Mouse (Mus musculus) erythroid progenitor cell, adult 5-6 weeks (primary cell): Measurements from ENCODE around the gene Entpd8. TPM values are rescaled to one million over a fixed set of nuclear protein-coding genes. Genes with fewer than 3 reads are reported as not detected.
A peak's percentile ranks its signal among the peaks of the same experiment; 100 is the strongest.

Experiments
- ATAC-seq: replicated peaks from 2 replicates; pipeline ENCODE4 v1.8.0; 2016; ENCODE audit warnings: moderate number of reproducible peaks, mild to moderate bottlenecking, moderate TSS enrichment, inconsistent platforms; ENCODE audit not compliant: poor library complexity, low FRiP score, severe bottlenecking
- total RNA-seq, 2 experiments: library from RNA; stranded (forward) in 1 of 2; stranded (reverse) in 1 of 2; fragments of 150-400 nt in 1 of 2; fragments of 186-747, 209-891 nt in 1 of 2; gene quantifications; 2 replicates each; pipeline versions ENCODE4 v1.2.3 to v1.2.4; 2015 to 2017; ENCODE audit warnings: low replicate concordance in 2 of 2

Entpd8 gene
- total RNA-seq, 2 experiments from 2014 or later, result not detected

- ATAC-seq, result no peak
These were observed 8.5 kb downstream of the Entpd8 start for GRCm38 (mm10) chr2:25088636-25089035.

DNA sequence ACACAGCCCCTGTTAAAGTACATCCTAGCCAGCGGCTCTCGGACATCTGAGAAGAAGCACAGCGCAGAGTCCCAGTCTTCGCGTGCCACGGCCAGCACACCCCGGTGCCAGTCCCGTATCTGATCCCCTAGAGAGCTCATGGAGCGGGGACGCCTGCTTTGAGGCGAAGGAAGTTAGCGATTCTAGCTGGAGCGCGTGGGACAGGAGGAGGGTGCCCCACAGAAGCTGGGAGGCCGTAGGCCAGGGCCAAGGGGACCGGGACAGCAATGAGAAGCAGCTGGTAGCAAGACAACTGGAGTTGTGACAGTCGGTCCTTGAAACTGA lies 14.6 kb downstream of the Entpd8 start:
- no peak for ATAC-seq

DNA sequence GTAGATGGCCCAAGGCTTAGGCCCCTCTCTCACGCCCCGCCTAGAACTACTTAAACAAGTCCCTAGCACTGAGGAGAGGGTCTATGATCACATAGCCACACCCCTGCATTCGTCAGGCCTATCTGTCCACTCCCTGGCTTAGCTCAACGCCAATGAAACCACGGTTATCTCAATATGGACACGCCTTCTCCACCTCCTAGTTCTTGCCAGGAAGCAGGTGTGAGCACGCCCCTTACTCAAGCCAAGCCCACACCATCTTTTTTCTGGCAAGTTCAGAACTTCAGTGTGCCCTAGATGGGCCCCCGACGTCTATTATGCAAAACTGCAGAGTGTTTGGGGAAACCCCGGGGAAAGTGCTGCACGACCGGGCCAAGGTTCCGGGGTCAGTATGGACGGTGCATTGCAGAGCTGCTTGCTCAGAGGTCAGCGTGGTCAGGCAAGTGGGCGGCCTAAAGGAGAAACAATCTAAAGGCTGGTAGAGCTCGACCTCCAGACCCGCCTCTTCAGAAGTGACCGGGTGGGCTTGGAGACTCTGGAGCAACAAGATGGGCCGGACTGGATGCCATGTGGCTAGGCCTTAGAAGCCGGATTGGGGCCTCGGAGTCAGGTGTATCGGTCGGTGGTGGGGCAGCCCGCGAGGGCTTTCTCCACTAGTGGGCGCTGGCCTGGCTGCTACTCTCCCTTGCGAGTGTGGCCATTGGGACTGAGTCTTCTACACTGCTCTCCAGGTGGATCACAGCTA lies 15.2 kb downstream of the Entpd8 start, which contains the start of gene Noxa1:
Gene Noxa1, minus strand, starts transcription at position 41 of the 742 bp plus-strand sequence.
- 0 out of 2 replicates have a peak, but pooled peaks have one; percentile 8 for ATAC-seq

GRCm38 (mm10) chr2:25098005-25098615 lies 18.0 kb downstream of the Entpd8 start:
- ATAC-seq, result no peak

DNA sequence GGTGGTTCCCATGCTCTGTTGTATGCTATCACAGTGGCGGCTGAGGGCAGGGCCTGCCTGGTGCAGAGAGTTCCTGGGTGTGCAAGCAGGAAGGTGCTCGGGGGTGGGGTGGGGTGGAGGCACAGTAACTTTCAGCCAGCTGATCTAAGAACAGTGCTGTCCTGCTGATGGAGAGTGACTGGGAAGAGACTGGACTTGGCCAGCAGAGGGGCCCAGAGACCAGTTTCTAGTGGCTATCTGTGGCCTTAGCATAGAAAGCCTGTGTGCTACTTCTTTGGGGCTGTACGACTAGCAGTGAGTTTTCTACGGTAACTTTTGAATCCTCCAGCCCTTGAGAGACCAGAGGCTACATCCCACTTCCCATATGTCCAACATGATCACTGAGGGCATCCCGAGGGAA lies 18.9 kb downstream of the Entpd8 start:
- no peak for ATAC-seq

- ATAC-seq, result no peak
These were observed 19.6 kb downstream of the Entpd8 start for GRCm38 (mm10) chr2:25099703-25100102.

GRCm38 (mm10) chr2:25104122-25104521 lies 24.0 kb downstream of the Entpd8 start:
- ATAC-seq, result no peak

GRCm38 (mm10) chr2:25106045-25106444 lies 25.9 kb downstream of the Entpd8 start:
- ATAC-seq, result no peak

GRCm38 (mm10) chr2:25109487-25109886 lies 29.4 kb downstream of the Entpd8 start:
- ATAC-seq, result no peak

- ATAC-seq, result no peak
These were observed 30.5 kb downstream of the Entpd8 start for GRCm38 (mm10) chr2:25110505-25111183.

GRCm38 (mm10) chr2:25111184-25111791 lies 31.2 kb downstream of the Entpd8 start:
- no peak for ATAC-seq

DNA sequence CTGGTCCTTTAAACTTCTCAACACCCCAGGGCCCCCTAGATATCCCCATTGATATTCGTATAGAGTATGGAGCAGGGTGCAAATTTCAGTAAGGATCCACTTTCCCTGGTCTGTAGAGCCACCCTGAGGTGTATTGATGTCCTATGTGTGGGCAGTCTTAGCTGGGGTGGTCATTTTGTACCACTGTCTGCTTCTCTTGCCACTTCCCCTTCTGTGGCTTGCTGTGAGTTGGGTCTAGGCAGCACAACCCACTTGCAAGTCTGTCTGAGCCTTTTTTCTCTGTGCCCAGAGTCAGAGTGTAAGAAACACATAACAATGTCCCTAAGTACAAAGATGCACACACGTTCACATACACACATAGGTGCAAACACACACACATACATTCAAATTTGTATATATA lies 34.2 kb downstream of the Entpd8 start:
- ATAC-seq, result no peak

DNA sequence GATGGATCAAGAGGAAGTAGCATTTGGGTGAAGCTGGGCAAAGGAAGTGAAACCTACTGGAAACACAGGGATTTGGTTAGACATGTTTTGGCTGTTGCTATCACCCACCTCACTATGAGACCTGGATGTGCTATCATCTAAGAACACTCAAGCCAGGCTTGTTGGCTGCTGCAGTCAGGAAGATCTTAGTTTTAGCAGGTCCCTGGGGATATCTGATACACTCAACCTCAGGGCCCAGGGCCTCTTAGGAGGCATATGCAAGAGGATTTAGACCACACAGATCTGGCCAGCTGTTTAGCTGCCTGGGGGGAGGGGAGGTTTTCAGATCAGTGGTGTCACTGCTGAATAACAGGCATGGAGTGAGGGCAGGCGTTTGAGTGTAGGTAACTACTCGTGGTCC lies 35.3 kb downstream of the Entpd8 start:
- ATAC-seq, result peak; percentile 47

DNA sequence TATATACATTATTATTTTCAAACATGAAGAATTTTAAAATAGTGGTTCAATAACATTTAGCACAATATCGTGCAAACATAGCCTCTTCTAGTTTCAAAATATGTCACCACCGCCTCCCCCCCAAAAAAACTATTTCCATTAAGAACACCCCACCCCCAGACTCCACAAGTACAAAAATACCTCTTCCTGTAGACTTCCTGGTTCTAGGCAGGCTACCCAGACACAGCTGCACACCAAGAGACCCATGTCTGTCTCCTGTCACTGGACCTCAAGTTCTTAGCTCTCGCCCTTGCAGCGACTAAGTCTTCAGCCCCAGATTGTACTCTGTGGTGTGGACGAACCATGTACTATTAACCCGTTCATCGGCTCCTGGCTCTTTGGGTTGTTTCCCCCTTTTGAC lies 40.9 kb downstream of the Entpd8 start:
- ATAC-seq, result no peak

GRCm38 (mm10) chr2:25122666-25123065 lies 42.6 kb downstream of the Entpd8 start:
- no peak for ATAC-seq

DNA sequence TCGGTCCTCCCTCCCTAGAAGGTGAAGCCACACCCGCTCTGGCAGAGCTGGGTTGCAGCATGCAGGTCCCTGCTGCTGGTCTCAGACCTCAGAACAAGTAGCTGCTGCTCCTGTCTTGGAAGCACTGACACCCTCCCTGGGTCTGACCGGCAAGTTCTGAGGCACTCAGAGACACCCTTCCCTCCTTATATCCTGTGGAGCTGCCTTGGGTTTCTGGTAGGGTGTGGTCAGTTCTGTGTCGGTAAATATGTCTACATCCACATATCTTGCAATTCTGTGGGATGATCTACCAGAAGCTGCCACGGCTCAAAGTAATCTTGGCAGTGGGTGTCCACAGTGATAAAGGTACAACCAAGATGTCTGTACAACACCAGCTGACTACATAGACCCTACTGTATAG lies 43.4 kb downstream of the Entpd8 start:
- ATAC-seq, result no peak

DNA sequence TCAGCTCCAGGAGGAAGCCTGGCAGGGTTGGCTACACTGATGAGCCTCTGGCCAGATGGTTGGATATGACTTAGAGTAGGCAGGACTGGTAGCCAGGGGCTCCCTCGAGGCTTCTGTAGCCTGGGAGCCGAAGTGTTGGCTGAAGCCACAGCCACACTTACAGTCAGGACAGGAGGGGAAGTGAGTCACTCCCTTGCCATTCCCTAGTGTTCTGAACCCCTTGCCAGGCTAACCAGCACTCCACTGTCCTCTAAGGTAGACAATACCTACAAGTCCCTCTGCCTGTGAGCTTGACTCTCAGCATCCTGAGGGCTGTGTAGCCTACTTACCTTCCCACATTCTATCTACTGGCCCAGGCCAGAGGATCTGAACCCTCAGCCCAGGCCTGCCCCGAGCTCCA lies 44.3 kb downstream of the Entpd8 start:
- no peak for ATAC-seq

DNA sequence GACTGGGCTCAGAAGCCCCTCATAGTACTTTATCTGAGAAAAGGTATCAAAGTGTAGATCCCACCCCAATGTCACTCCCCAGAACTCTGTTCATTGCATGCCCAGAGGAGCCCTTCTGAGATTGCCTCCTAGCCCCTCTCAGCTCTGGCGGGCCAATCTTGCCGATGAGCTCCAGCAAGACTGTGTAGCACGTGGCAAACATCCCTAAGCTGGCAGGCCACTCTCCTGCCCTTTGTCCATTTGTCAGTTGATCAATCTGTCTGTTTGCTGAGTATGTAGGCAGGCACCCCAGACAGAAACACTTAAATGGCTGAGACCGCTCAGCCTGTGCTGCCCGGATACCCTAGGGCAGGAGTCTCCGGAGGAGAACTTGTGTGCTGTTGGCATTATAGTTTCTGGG lies 45.0 kb downstream of the Entpd8 start:
- no peak for ATAC-seq

GRCm38 (mm10) chr2:25126011-25127010 lies 46.2 kb downstream of the Entpd8 start:
- ATAC-seq, result no peak
